Mouse (Mus musculus): ENCODE measurements around the gene Krtcap3.

The Krtcap3 gene

GRCm38 (mm10) chr5:31301866-31302265 is 50.4 kb downstream of the Krtcap3 start:
- DNase-seq (ENCODE audit: low read depth): no peak
